Mouse (Mus musculus) heart, postnatal 14 days (tissue): ENCODE results near the gene Npffr2. TPM values are rescaled to one million over a fixed set of nuclear protein-coding genes. Genes with fewer than 3 reads are reported as not detected.
"Not testable (repeated sequence)": the region's sequence is repeated elsewhere in the genome, so short reads cannot be mapped to it uniquely, and the experiment has no call there.

Source experiments
- DNase-seq, 2 experiments: peaks; one replicate each; pipeline ENCODE4 v3.0.0; 2021 to 2022
- intact Hi-C: fragments of 180-260 bp; cut with DNase I; formaldehyde crosslinking; loops from one replicate; pipeline ENCODE4 v1.15.1; 2025
- long read RNA-seq, 2 experiments: library from polyadenylated mRNA; stranded (forward); transcript quantifications; one replicate each; pipeline ENCODE4 v2.0.0; 2021
- total RNA-seq, 2 experiments: library from RNA; stranded (reverse); gene quantifications; 2 replicates each; pipeline ENCODE4 v1.2.3; 2021

Gene Npffr2
- total RNA-seq, result not detected
- long read RNA-seq, experiment 1, result 0 reads
- long read RNA-seq, experiment 2, result 0 reads

GRCm38 (mm10) chr5:89526878-89527578 is at the start of gene Npffr2:
Npffr2 (plus strand) TSS chr5:89527429.
- DNase-seq, result peak in 1 of 2 experiments; percentile 1

GRCm38 (mm10) chr5:89492560-89492959 is 34.7 kb upstream of the Npffr2 start:
- DNase-seq, result no peak
- intact Hi-C loops, result no loop called here

More at GRCm38 (mm10) chr5:89526878-89527578, at the start of gene Npffr2:
- intact Hi-C loops, result no loop called here

- DNase-seq, result peak in 1 of 2 experiments; percentile 1
- intact Hi-C loops, result no loop called here
Observed at GRCm38 (mm10) chr5:89500182-89500581, 27.0 kb upstream of the Npffr2 start.

GRCm38 (mm10) chr5:89518641-89519040 is 8.6 kb upstream of the Npffr2 start:
- DNase-seq, result no peak
- intact Hi-C loops, result no loop called here

- intact Hi-C loops, result no loop called here
- no peak for DNase-seq
Observed at GRCm38 (mm10) chr5:89526181-89526778, 949 bp upstream of the Npffr2 start.

- intact Hi-C loops, result no loop called here
- DNase-seq, result no peak
Observed at GRCm38 (mm10) chr5:89528951-89529350, 1.7 kb downstream of the Npffr2 start.

GRCm38 (mm10) chr5:89529391-89529790 is 2.2 kb downstream of the Npffr2 start:
- intact Hi-C loops, result no loop called here

GRCm38 (mm10) chr5:89536018-89536417 is 8.8 kb downstream of the Npffr2 start:
- intact Hi-C loops, result no loop called here
- DNase-seq, result no peak

More at GRCm38 (mm10) chr5:89529391-89529790, 2.2 kb downstream of the Npffr2 start:
- DNase-seq, result no peak

- intact Hi-C loops, result loop anchor here (5.0 kb wide), 2 partner anchors 135 to 280 kb away; no protein-coding TSS in a partner anchor
- DNase-seq, result no peak
Observed at GRCm38 (mm10) chr5:89542472-89542871, 15.2 kb downstream of the Npffr2 start.

GRCm38 (mm10) chr5:89543476-89543875 is 16.2 kb downstream of the Npffr2 start:
- intact Hi-C loops, result loop anchor here (5.0 kb wide), 2 partner anchors 134 to 279 kb away; no protein-coding TSS in a partner anchor

GRCm38 (mm10) chr5:89559118-89559517 is 31.9 kb downstream of the Npffr2 start:
- DNase-seq, intact Hi-C loops: not testable (repeated sequence)

More at GRCm38 (mm10) chr5:89543476-89543875, 16.2 kb downstream of the Npffr2 start:
- DNase-seq, result peak; percentile 38 to 63

GRCm38 (mm10) chr5:89561381-89561780 is 34.2 kb downstream of the Npffr2 start:
- intact Hi-C loops, result no loop called here
- no peak for DNase-seq

- DNase-seq, result no peak
- intact Hi-C loops, result no loop called here
Observed at GRCm38 (mm10) chr5:89578678-89579077, 51.4 kb downstream of the Npffr2 start.

GRCm38 (mm10) chr5:89579181-89579580 is 52.0 kb downstream of the Npffr2 start:
- DNase-seq, result no peak
- intact Hi-C loops, result no loop called here

- intact Hi-C loops, result no loop called here
- DNase-seq, result no peak
Observed at GRCm38 (mm10) chr5:89581143-89581542, 53.9 kb downstream of the Npffr2 start.

GRCm38 (mm10) chr5:89581742-89582366 is 54.6 kb downstream of the Npffr2 start:
- intact Hi-C loops, result no loop called here
- no peak for DNase-seq

- intact Hi-C loops, result no loop called here
- DNase-seq, result no peak
Observed at GRCm38 (mm10) chr5:89585021-89585420, 57.8 kb downstream of the Npffr2 start.

- intact Hi-C loops, result no loop called here
- no peak for DNase-seq
Observed at GRCm38 (mm10) chr5:89592301-89592700, 65.1 kb downstream of the Npffr2 start.

- DNase-seq, result no peak
Observed at GRCm38 (mm10) chr5:89611322-89612015, 84.2 kb downstream of the Npffr2 start.

GRCm38 (mm10) chr5:89612262-89612661 is 85.0 kb downstream of the Npffr2 start:
- intact Hi-C loops, result no loop called here
- DNase-seq, result no peak

More at GRCm38 (mm10) chr5:89611322-89612015, 84.2 kb downstream of the Npffr2 start:
- intact Hi-C loops, result no loop called here

GRCm38 (mm10) chr5:89631599-89631998 is 104.4 kb downstream of the Npffr2 start:
- intact Hi-C loops, result no loop called here
- DNase-seq, result no peak
